Mouse (Mus musculus) embryonic facial prominence, embryonic 15.5 days (tissue): ENCODE measurements around the gene Gm20662. TPM values are rescaled to one million over a fixed set of nuclear protein-coding genes. Genes with fewer than 3 reads are reported as not detected.

Experiments
- ATAC-seq: fragments of 200-750 bp; cut with Nextera tagmentation; 2 replicates; pipeline ENCODE4 v1.8.0; 2017; ENCODE audit warnings: low read depth, moderate TSS enrichment; ENCODE audit not compliant: insufficient number of reproducible peaks, low FRiP score, low TSS enrichment
- H3K27ac ChIP-seq: fragments of 300-500 bp; sonication (generic); replicated peaks from 2 replicates; pipeline ENCODE4 v1.5.1; 2015; ENCODE audit warnings: mild to moderate bottlenecking, inconsistent platforms
- H3K27me3 ChIP-seq: fragments of 300-500 bp; sonication (generic); 2 replicates; pipeline ENCODE4 v1.6.1; 2015; ENCODE audit warnings: inconsistent platforms
- H3K36me3 ChIP-seq: fragments of 300-500 bp; sonication (generic); 2 replicates; pipeline ENCODE4 v1.6.1; 2015; ENCODE audit warnings: mild to moderate bottlenecking, inconsistent platforms
- H3K4me1 ChIP-seq: fragments of 300-500 bp; sonication (generic); 2 replicates; pipeline ENCODE4 v1.6.1; 2015; ENCODE audit warnings: inconsistent platforms
- H3K4me2 ChIP-seq: fragments of 300-500 bp; sonication (generic); replicated peaks from 2 replicates; pipeline ENCODE4 v1.6.1; 2015; ENCODE audit warnings: mild to moderate bottlenecking, inconsistent platforms
- H3K4me3 ChIP-seq: fragments of 300-500 bp; sonication (generic); replicated peaks from 2 replicates; pipeline ENCODE4 v1.5.1; 2015; ENCODE audit warnings: mild to moderate bottlenecking, inconsistent platforms
- H3K9ac ChIP-seq: fragments of 300-500 bp; sonication (generic); 2 replicates; pipeline ENCODE4 v1.6.1; 2015; ENCODE audit warnings: inconsistent platforms
- H3K9me3 ChIP-seq: fragments of 300-500 bp; sonication (generic); replicated peaks from 2 replicates; pipeline ENCODE4 v1.6.1; 2016; ENCODE audit warnings: inconsistent platforms
- WGBS: fragments of 180-500 bp; shearing (Covaris S2); methylation state at CpG from one replicate; pipeline ENCODE4 v1.1.7; 2015; 5-methylcytosine and 5-hydroxymethylcytosine counted together
- polyA plus RNA-seq: library from polyadenylated mRNA; unstranded; fragments of >200 nt; fragmentation: Nextera tagmentation; extraction: Ambion mirVana; gene quantifications from 2 replicates; pipeline ENCODE4 v1.2.1, GENCODE M21; 2015

Gene Gm20662
- polyA plus RNA-seq, 1 experiment from 2014 or later: 0.52 TPM

GRCm38 (mm10) chr9:107961881-107962280 lies 34.3 kb upstream of the Gm20662 start:
- Histone ChIP-seq H3K9ac (no peak overlapping the region), H3K4me1 (no peaks in the 10 kb centered on the region), H3K9me3 (no peaks in the 10 kb centered on the region), H3K36me3 (peaks cover 61% of the 10 kb centered on the region), H3K4me2 (no peak overlapping the region), H3K27me3 (no peaks in the 10 kb centered on the region), H3K27ac (no peak overlapping the region), H3K4me3 (no peak overlapping the region)
- no peak for ATAC-seq
- WGBS: 49% methylated on average over 5 of the region's 5 CpGs

- H3K36me3 ChIP-seq: peaks cover 50% of the 10 kb centered on the region
- no peaks in the 10 kb centered on the region for H3K27me3 ChIP-seq
- 92% methylated on average over 9 of the region's 9 CpGs for WGBS
- H3K4me1 ChIP-seq: no peaks in the 10 kb centered on the region
- no peak overlapping the region for H3K4me2 ChIP-seq
- no peak for ATAC-seq
- H3K4me3 ChIP-seq: no peak overlapping the region
- H3K9me3 ChIP-seq: no peaks in the 10 kb centered on the region
- no peak overlapping the region for H3K9ac ChIP-seq
- no peak overlapping the region for H3K27ac ChIP-seq
These were observed 33.2 kb upstream of the Gm20662 start for GRCm38 (mm10) chr9:107962916-107963315.

GRCm38 (mm10) chr9:107963700-107964099 lies 32.4 kb upstream of the Gm20662 start:
- Histone ChIP-seq H3K4me1 (no peaks in the 10 kb centered on the region), H3K4me3 (no peak overlapping the region), H3K27ac (no peak overlapping the region), H3K4me2 (no peak overlapping the region), H3K27me3 (no peaks in the 10 kb centered on the region), H3K36me3 (peaks cover 46% of the 10 kb centered on the region), H3K9me3 (no peaks in the 10 kb centered on the region), H3K9ac (no peak overlapping the region)
- ATAC-seq: no peak; the same call in 1 of the 2 replicates
- 15% methylated on average over 5 of the region's 5 CpGs for WGBS

GRCm38 (mm10) chr9:107964681-107965080 lies 31.5 kb upstream of the Gm20662 start:
- Histone ChIP-seq H3K27ac (no peak overlapping the region), H3K4me1 (no peaks in the 10 kb centered on the region), H3K4me2 (no peak overlapping the region), H3K9me3 (no peaks in the 10 kb centered on the region), H3K36me3 (peaks cover 55% of the 10 kb centered on the region; the same call in 1 of the 2 replicates), H3K4me3 (no peak overlapping the region), H3K9ac (no peak overlapping the region), H3K27me3 (no peaks in the 10 kb centered on the region)
- WGBS: 92% methylated on average over 9 of the region's 9 CpGs
- no peak for ATAC-seq

GRCm38 (mm10) chr9:107966676-107967075 lies 29.5 kb upstream of the Gm20662 start:
- Histone ChIP-seq H3K4me1 (no peaks in the 10 kb centered on the region), H3K27ac (no peak overlapping the region), H3K36me3 (peaks cover 46% of the 10 kb centered on the region; the same call in 1 of the 2 replicates), H3K9me3 (no peaks in the 10 kb centered on the region), H3K4me3 (no peak overlapping the region), H3K9ac (no peak overlapping the region), H3K27me3 (no peaks in the 10 kb centered on the region), H3K4me2 (no peak overlapping the region)
- WGBS: 85% methylated on average over 10 of the region's 10 CpGs
- no peak for ATAC-seq

- H3K4me2 ChIP-seq: no peak overlapping the region
- H3K36me3 ChIP-seq: peaks cover 40% of the 10 kb centered on the region; the same call in 1 of the 2 replicates
- 74% methylated on average over 6 of the region's 6 CpGs for WGBS
- no peaks in the 10 kb centered on the region for H3K27me3 ChIP-seq
- H3K9me3 ChIP-seq: no peaks in the 10 kb centered on the region
- no peak for ATAC-seq
- no peaks in the 10 kb centered on the region for H3K4me1 ChIP-seq
- no peak overlapping the region for H3K4me3 ChIP-seq
- H3K27ac ChIP-seq: no peak overlapping the region
- no peak overlapping the region for H3K9ac ChIP-seq
These were observed 28.7 kb upstream of the Gm20662 start for GRCm38 (mm10) chr9:107967437-107967836.

- H3K4me1 ChIP-seq: no peaks in the 10 kb centered on the region
- H3K27me3 ChIP-seq: no peaks in the 10 kb centered on the region
- peaks cover 33% of the 10 kb centered on the region; the same call in 1 of the 2 replicates for H3K36me3 ChIP-seq
- ATAC-seq: no peak
- WGBS: 91% methylated on average over 7 of the region's 7 CpGs
- no peak overlapping the region for H3K4me2 ChIP-seq
- no peak overlapping the region for H3K27ac ChIP-seq
- no peak overlapping the region for H3K4me3 ChIP-seq
- no peak overlapping the region for H3K9ac ChIP-seq
- H3K9me3 ChIP-seq: no peaks in the 10 kb centered on the region
These were observed 27.6 kb upstream of the Gm20662 start for GRCm38 (mm10) chr9:107968531-107968930.

- Histone ChIP-seq H3K27me3 (no peaks in the 10 kb centered on the region), H3K4me2 (no peak overlapping the region), H3K27ac (no peak overlapping the region), H3K4me1 (peaks cover 2% of the 10 kb centered on the region; the same call in 1 of the 2 replicates), H3K9ac (no peak overlapping the region), H3K4me3 (no peak overlapping the region), H3K36me3 (peaks cover 22% of the 10 kb centered on the region; the same call in 1 of the 2 replicates), H3K9me3 (no peaks in the 10 kb centered on the region)
- no peak for ATAC-seq
- WGBS: 85% methylated on average over 5 of the region's 5 CpGs
These were observed 25.8 kb upstream of the Gm20662 start for GRCm38 (mm10) chr9:107970311-107970710.

- peaks cover 22% of the 10 kb centered on the region; the same call in 1 of the 2 replicates for H3K36me3 ChIP-seq
- H3K4me2 ChIP-seq: no peak overlapping the region
- WGBS: 71% methylated on average over 8 of the region's 8 CpGs
- H3K9ac ChIP-seq: no peak overlapping the region
- no peak overlapping the region for H3K27ac ChIP-seq
- H3K9me3 ChIP-seq: no peaks in the 10 kb centered on the region
- peaks cover 7% of the 10 kb centered on the region; the same call in 1 of the 2 replicates for H3K4me1 ChIP-seq
- ATAC-seq: no peak
- H3K27me3 ChIP-seq: no peaks in the 10 kb centered on the region
- no peak overlapping the region for H3K4me3 ChIP-seq
These were observed 24.2 kb upstream of the Gm20662 start for GRCm38 (mm10) chr9:107971690-107972541.

- peak overlapping the region; percentile 28; the same call in 1 of the 2 replicates for H3K27ac ChIP-seq
- no peak for ATAC-seq
- H3K27me3 ChIP-seq: no peaks in the 10 kb centered on the region
- WGBS: 79% methylated on average over 10 of the region's 10 CpGs
- H3K9ac ChIP-seq: no peak overlapping the region
- no peak overlapping the region for H3K4me2 ChIP-seq
- peaks cover 12% of the 10 kb centered on the region; the same call in 1 of the 2 replicates for H3K36me3 ChIP-seq
- H3K9me3 ChIP-seq: no peaks in the 10 kb centered on the region
- H3K4me3 ChIP-seq: no peak overlapping the region
- H3K4me1 ChIP-seq: peaks cover 7% of the 10 kb centered on the region; the same call in 1 of the 2 replicates
These were observed 21.5 kb upstream of the Gm20662 start for GRCm38 (mm10) chr9:107974491-107975171.
